Mouse (Mus musculus) CH12.LX (cell line): ENCODE measurements around the gene Fxr1.

Source experiments
- CHD1 ChIP-seq: IDR thresholded peaks from 2 replicates; pipeline ENCODE4 v1.6.1; 2012; ENCODE audit warnings: low read depth, low read length, improper control_type of control experiment, inconsistent platforms
- CTCF ChIP-seq, 2 experiments: IDR thresholded peaks in 1 of 2; conservative IDR thresholded peaks in 1 of 2; 2 replicates each; pipeline ENCODE4 v1.5.1; 2011 to 2012; ENCODE audit warnings: low read depth in 2 of 2, low read length in 2 of 2, improper control_type of control experiment in 1 of 2, inconsistent platforms in 1 of 2, mild to moderate bottlenecking in 1 of 2, moderate library complexity in 1 of 2
- E2F4 ChIP-seq: IDR thresholded peaks from 2 replicates; pipeline ENCODE4 v1.6.1; 2011; ENCODE audit warnings: low read depth, low read length, improper control_type of control experiment; ENCODE audit not compliant: insufficient replicate concordance
- EP300 ChIP-seq: IDR thresholded peaks from 2 replicates; pipeline ENCODE4 v1.6.1; 2011; ENCODE audit warnings: low read length, improper control_type of control experiment
- GABPA ChIP-seq: IDR thresholded peaks from 2 replicates; pipeline ENCODE4 v1.6.1; 2012; ENCODE audit warnings: low read depth, low read length, improper control_type of control experiment, inconsistent platforms; ENCODE audit not compliant: insufficient replicate concordance
- JUN ChIP-seq: IDR thresholded peaks from 2 replicates; pipeline ENCODE4 v1.6.1; 2011; ENCODE audit warnings: low read depth, mild to moderate bottlenecking, low read length, improper control_type of control experiment, moderate library complexity; ENCODE audit not compliant: insufficient read depth
- KAT2A ChIP-seq: IDR thresholded peaks from 2 replicates; pipeline ENCODE4 v1.6.1; 2012; ENCODE audit warnings: low read length, improper control_type of control experiment, inconsistent platforms; ENCODE audit not compliant: insufficient replicate concordance
- MAX ChIP-seq: IDR thresholded peaks from 2 replicates; pipeline ENCODE4 v1.6.1; 2011; ENCODE audit warnings: low read length, improper control_type of control experiment
- POLR2A ChIP-seq: IDR thresholded peaks from 2 replicates; pipeline ENCODE4 v1.6.1; 2011; ENCODE audit warnings: low read depth, mild to moderate bottlenecking, improper control_type of control experiment, low read length
- RCOR1 ChIP-seq: conservative IDR thresholded peaks from 2 replicates; pipeline ENCODE4 v1.6.1; 2012; ENCODE audit warnings: low read depth, mild to moderate bottlenecking, inconsistent platforms, low read length, improper control_type of control experiment
- TBP ChIP-seq: conservative IDR thresholded peaks from 2 replicates; pipeline ENCODE4 v1.6.1; 2011; ENCODE audit warnings: low read depth, low read length, improper control_type of control experiment
- UBTF ChIP-seq: IDR thresholded peaks from 2 replicates; pipeline ENCODE4 v1.6.1; 2012; ENCODE audit warnings: low read depth, mild to moderate bottlenecking, inconsistent platforms, low read length, improper control_type of control experiment, moderate library complexity
- USF1 ChIP-seq: IDR thresholded peaks from 2 replicates; pipeline ENCODE4 v1.6.1; 2014; ENCODE audit warnings: low read depth, mild to moderate bottlenecking, inconsistent platforms, low read length, improper control_type of control experiment
- USF2 ChIP-seq: conservative IDR thresholded peaks from 2 replicates; pipeline ENCODE4 v1.6.1; 2011; ENCODE audit warnings: low read depth, low read length, improper control_type of control experiment

- TF ChIP-seq KAT2A: no peak
- TF ChIP-seq UBTF: no peak
- TF ChIP-seq POLR2A: no peak
- TF ChIP-seq CTCF (conservative IDR thresholded peaks at IDR 0.05 in 1 of 2, IDR thresholded peaks at IDR 0.05 in 1 of 2; ENCODE audit: low read depth in 2 of 2, low read length in 2 of 2): no peak
- TF ChIP-seq GABPA: no peak
- TF ChIP-seq CHD1: no peak
- no peak for TF ChIP-seq E2F4
- no peak for TF ChIP-seq RCOR1
- TF ChIP-seq USF2: no peak
- no peak for TF ChIP-seq USF1
- no peak for TF ChIP-seq MAX
- TF ChIP-seq TBP: no peak
- TF ChIP-seq EP300: no peak
- TF ChIP-seq JUN: no peak
Measured at GRCm38 (mm10) chr3:34102891-34103290, 83.1 kb downstream of the Fxr1 start.
